Mouse (Mus musculus) kidney, adult 2 months (tissue): ENCODE results near the gene Majin.

ENCODE experiments used
- CTCF ChIP-seq: fragments of 200-500 bp; conservative IDR thresholded peaks from 2 replicates; pipeline ENCODE4 v1.5.1; 2011; ENCODE audit warnings: low read depth, mild to moderate bottlenecking, control low read depth, low read length, moderate library complexity, mixed read lengths; ENCODE audit not compliant: insufficient read depth, insufficient read length
- POLR2A ChIP-seq: fragments of 200-500 bp; IDR thresholded peaks from one replicate; pipeline ENCODE4 v1.6.1; 2011; ENCODE audit warnings: low read depth, low read length, control low read depth

- no peak for TF ChIP-seq POLR2A
- TF ChIP-seq CTCF, result no peak
Observed at GRCm38 (mm10) chr19:6236842-6237241, 52.7 kb downstream of the Majin start.
